Mouse (Mus musculus) adrenal gland, postnatal 4 days (tissue): ENCODE results near the gene Gm11361. TPM values are rescaled to one million over a fixed set of nuclear protein-coding genes. Genes with fewer than 3 reads are reported as not detected.

Experiments used
- DNase-seq, 2 experiments: peaks; one replicate each; pipeline ENCODE4 v3.0.0; 2021 to 2022; ENCODE audit warnings: low spot score in 2 of 2, mixed read lengths in 2 of 2
- long read RNA-seq, 2 experiments: library from polyadenylated mRNA; stranded (forward); transcript quantifications; one replicate each; pipeline ENCODE4 v2.0.0; 2021
- total RNA-seq, 2 experiments: library from RNA; stranded (reverse); gene quantifications; 2 replicates each; pipeline ENCODE4 v1.2.3; 2021

Gene Gm11361
- 100 to 1,000 TPM; 208 to 209 TPM for total RNA-seq
- long read RNA-seq, experiment 1, transcript Gm11361-201 (1 exons, 607 nt), result major isoform, 10 of 10 reads
- long read RNA-seq, experiment 1, partial matches to known transcripts, result 0 of 10 reads
- long read RNA-seq, experiment 1, other reads (novel, unspliced or antisense), result 0 of 10 reads
- long read RNA-seq, experiment 2, transcript Gm11361-201 (1 exons, 607 nt), result major isoform, 34 of 34 reads
- long read RNA-seq, experiment 2, partial matches to known transcripts, result 0 of 34 reads
- long read RNA-seq, experiment 2, other reads (novel, unspliced or antisense), result 0 of 34 reads

DNA sequence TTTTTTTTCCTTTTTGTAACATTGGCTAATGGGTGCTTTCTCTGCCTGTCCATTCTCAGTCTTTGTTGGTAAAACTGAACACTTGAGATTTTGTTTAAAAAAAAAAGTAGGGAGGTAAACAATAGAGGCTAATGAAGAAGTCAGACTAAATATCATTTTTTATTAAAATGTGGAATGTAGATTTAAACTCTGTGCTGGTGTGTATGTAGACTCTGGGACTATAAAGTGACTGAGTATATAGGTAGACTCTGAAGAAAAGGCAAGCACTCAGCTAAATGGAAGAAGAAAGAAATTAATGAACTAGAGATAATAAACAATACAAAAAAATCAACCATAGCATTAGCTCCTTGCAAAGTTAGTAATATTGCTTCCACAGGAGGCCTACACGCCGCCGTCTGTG lies at the start of gene Gm11361:
Gene Gm11361, plus strand, starts transcription at position 301 of the 400 bp plus-strand sequence.
- DNase-seq, result no peak

DNA sequence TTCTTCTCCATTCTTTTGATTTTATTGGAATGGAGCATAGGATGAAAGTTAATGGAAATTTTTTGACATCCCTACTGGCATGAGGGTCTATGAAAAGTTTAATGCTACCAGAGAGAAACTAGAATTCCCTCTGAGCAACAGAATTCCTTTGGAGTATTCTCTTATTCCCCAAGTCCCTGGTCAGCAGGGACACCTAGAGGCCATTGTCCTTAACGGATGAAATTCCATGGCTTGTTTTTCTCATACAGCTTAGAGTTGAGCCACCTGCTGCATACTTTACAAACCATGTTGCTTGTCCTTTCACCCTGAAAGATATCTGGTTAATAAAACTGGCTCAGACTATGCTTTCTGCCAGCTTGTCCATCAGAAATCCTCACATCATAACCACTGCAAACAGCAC lies 7.1 kb downstream of the Gm11361 start:
- no peak for DNase-seq

DNA sequence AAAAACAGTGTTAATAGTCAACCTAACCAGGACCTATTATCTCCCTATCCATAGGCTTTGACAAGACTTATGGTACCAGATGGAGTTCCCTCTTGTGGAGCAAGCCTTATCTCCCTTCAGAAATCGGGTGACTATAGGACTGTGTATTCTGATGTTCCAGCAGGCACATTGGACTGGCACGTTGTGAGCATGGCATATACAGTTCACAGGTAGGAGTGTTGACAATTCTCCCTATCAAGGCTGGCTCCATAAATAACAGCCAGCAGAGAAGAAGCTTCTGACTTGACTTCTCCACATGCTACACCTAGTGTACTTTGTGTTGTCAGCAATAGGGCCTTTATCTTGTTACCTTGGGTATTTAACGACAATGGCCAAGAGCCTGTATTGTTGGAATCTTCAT lies 30.0 kb downstream of the Gm11361 start:
- DNase-seq, result no peak

DNA sequence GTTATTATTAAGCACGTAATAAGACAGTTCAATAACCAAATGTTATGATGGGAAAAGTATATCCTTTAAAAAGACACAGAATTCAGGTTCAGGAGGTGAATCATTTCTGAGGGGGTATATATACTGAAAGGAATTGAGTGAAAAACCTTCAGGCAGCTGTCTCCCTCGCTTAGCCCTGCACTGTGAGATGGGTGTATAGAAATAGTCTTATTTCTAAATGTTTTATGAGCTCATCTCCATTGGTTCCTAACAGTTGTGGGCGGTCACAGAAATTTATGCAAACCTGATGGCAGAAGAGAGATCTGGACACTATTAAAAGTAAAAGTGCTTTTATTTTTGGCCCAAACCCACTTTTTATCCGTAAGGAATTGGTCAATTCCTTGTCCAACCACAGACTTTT lies 36.9 kb downstream of the Gm11361 start:
- no peak for DNase-seq

DNA sequence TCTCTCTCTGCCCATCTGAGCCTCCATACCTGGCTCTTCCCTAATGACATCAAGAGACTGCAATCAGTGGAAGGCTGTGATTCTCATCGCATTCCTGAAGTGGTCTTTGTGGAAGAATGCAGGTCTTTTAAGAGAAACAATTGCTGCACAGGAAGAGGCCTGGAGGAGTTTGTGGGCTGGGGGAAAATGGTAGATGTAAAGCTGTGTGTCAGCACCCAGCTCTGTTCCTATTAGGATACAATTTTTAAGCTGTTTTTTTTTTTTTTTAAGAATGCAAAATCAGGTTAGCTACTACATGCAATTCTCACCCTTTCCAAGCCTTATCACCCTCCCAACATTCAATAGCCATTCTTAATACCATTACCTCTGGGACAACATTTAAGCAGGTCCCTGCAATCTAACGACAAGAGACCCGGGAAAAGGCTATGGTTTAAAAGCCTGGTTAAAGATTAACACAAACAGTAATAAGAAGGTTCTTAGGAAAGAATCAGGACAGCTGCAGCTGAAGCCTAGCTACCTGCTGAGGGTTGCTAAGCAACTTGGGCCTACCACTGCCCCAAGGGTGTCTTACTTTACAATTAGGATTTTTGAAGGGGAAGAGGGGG lies 37.5 kb downstream of the Gm11361 start:
- no peak for DNase-seq

DNA sequence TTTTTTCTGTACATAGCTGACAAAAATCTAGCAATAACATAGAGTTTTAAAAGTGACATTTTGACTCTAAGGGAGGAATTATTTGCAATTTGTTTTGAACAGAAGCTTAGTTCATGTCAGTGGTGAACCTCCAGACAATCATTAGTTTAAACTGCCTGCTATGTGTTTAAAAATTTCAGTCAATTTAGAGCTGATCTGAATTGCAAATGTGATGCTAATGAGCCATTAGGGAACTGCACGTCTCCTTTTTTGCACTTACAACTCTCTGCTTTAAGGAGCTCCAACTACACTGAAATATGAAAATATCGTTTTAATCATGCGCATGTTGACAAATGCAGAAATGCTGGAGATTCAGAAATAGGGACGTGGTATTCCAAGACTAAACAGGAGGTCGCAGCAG lies 38.2 kb downstream of the Gm11361 start:
- DNase-seq, result no peak

DNA sequence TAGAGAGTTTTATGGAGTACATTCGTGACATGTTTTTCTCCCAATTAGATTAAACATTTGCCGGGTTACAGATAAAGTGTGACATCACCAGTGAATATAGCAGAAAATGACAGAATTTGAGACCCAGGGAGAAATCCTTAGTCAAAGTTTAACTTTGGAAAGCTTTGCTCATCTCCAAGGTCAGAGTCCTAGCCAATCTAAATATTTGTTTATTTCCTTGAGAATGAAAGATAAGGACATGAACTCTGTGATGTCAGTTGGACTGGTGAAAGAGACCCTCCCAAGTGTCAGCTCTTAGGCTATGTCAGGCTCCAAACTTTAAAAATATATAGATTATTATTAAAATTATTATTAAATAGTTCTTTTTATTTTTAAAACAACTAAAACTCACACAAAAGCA lies 39.8 kb downstream of the Gm11361 start:
- DNase-seq, result no peak

DNA sequence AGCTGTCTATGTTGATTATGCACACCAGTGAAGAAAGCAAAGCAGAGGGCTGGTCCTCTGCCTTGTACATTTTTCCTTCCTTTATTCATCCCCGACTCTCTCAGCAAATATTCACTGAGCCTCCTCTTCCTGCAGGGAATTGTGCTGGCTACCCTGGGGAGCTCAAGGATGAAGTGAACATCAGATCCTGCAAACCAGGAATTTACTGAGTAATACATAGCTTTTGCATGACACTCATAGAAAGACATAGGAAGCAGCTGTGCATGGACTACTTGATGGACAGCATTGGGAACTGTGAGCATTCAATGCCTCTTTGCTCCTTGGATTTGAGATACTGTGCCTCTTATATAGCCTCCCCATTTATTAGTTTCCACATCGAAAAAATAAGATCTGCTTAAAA lies 40.2 kb downstream of the Gm11361 start:
- DNase-seq, result no peak

Other genes with a start within 250 kb of the Gm11361 start
- not detected for gene Prl4a1, start 241.3 kb upstream of the Gm11361 start, total RNA-seq
- not detected for gene Prl5a1, start 115.0 kb upstream of the Gm11361 start, total RNA-seq